In the genomic region with DNA sequence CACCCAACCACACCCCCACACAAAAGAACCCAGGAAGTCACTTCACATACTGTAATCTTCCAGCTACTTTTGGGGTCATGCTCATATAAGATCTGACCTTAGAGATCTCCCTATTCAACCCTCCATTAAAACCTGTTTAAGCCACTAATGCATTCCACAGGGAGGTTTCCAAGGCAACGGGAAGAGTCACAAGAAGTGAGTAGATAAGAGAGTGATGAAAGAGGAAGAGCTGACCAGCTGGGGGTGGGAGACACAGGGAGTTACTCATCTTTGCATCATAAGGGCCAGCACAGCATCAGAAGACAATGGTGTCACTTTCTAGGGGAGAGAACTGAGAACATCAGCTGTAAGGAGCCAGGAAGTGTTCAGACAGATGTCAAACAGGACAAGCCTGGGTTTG, we compare ENCODE assay signal across 20 mouse cellular contexts. TPM values are rescaled to one million over a fixed set of nuclear protein-coding genes. Genes with fewer than 3 reads are reported as not detected.
DNase-seq lines count a peak whose midpoint lies in the region; ATAC-seq lines count a peak whose summit lies in the region.
"Had no signal": no experiment of that assay in that cellular context is flagged by ENCODE, and none has a peak within 500 bp of the region (broad histone marks: within the 10 kb centered on the region; RNA-seq: fewer than 3 reads in every experiment).

No protein-coding gene starts in this region.

- H3K4me1 ChIP-seq in heart, embryonic 12.5 days (replicated peaks), result peaks cover 15% of the 10 kb centered on the region

- no peaks in the 10 kb centered on the region for H3K36me3 ChIP-seq in heart, embryonic 12.5 days

- intact Hi-C loops in heart, postnatal 25 days (cut with DNase I), result no loop called here

- no peak overlapping the region for H3K9ac ChIP-seq in heart, embryonic 12.5 days

- H3K4me3 ChIP-seq in heart, embryonic 12.5 days, result no peak overlapping the region
- H3K4me3 ChIP-seq: erythroblast, embryonic 14.5 days had no signal

- no peak overlapping the region for H3K27ac ChIP-seq in heart, embryonic 12.5 days (ENCODE audit: poor library complexity, severe bottlenecking)

- ATAC-seq in heart, embryonic 12.5 days (ENCODE audit: insufficient number of reproducible peaks, low FRiP score), result 0 out of 2 replicates have a peak, but pooled peaks have one; percentile 45
- ATAC-seq in megakaryocyte, adult 5-6 weeks (ENCODE audit: poor library complexity, severe bottlenecking), result peak; percentile 66
- ATAC-seq: forebrain, embryonic 16.5 days; intestine, embryonic 16.5 days had no signal

- H3K9me3 ChIP-seq in heart, embryonic 12.5 days (replicated peaks), result no peaks in the 10 kb centered on the region

- DNase-seq in heart, postnatal 25 days (ENCODE audit: low spot score), result no peak
- DNase-seq in 416B (ENCODE audit: low read depth), result peak; percentile 80
- DNase-seq in Muller cell, postnatal 12 days (ENCODE audit: inconsistent ontology term), result peak; percentile 42
- DNase-seq in neural tube, embryonic 10.5 days (ENCODE audit: extremely low spot score, low spot score), result no peak
- no peak for DNase-seq in urinary bladder, postnatal 14 days (ENCODE audit: low spot score)
- DNase-seq in cerebellum, adult 9-10 months, result no peak
- DNase-seq: adrenal gland, postnatal 36 days; cerebellum, postnatal 36 days; kidney, postnatal 36 days; lung, postnatal 36 days had no signal

- 0% methylated on average over 1 of the region's 1 CpGs for WGBS in heart, embryonic 12.5 days

- H3K4me2 ChIP-seq in heart, embryonic 12.5 days, result no peak overlapping the region

- peaks cover 27% of the 10 kb centered on the region for H3K27me3 ChIP-seq in heart, embryonic 12.5 days (replicated peaks)

RNA-seq across cellular contexts. Expression of a gene that starts 3.0 kb away (rescaled TPM):
- 1.1 and 1.4 TPM in 2 replicates for polyA plus RNA-seq in heart, embryonic 12.5 days (2016; fragmentation: Nextera tagmentation; extraction: Ambion mirVana)
- not detected for total RNA-seq in heart, postnatal 25 days (2021)
- not detected in 2 replicates for total RNA-seq in megakaryocyte, adult 5-6 weeks (2015)
- total RNA-seq in megakaryocyte, adult 5-6 weeks (2017), result not detected in 2 replicates
- total RNA-seq: gastrocnemius, adult 8-10 months; hematopoietic stem cell, adult 5-6 weeks; layer of hippocampus, postnatal 14 days; left cerebral cortex, postnatal 4 days had no signal
- polyA plus RNA-seq: erythroblast, embryonic 14.5 days; thymus, postnatal 0 days had no signal

RNA-seq across cellular contexts. Expression of a gene that starts 26.6 kb away (rescaled TPM):
- 66.1 and 67.6 TPM in 2 replicates for polyA plus RNA-seq in heart, embryonic 12.5 days (2016; fragmentation: Nextera tagmentation; extraction: Ambion mirVana)
- 10 to 100 TPM in 1 of 2 experiments, 1 to 10 TPM in 1; 9.0 to 11.1 TPM for total RNA-seq in heart, postnatal 25 days (2021)
- total RNA-seq in megakaryocyte, adult 5-6 weeks (2015), result 0.38 and 3.6 TPM in 2 replicates
- 0.11 and 1.0 TPM in 2 replicates for total RNA-seq in megakaryocyte, adult 5-6 weeks (2017)
- polyA plus RNA-seq: erythroblast, embryonic 14.5 days had no signal

RNA-seq across cellular contexts. Expression of a gene that starts 52.2 kb away (rescaled TPM):
- 46.6 and 46.8 TPM in 2 replicates for polyA plus RNA-seq in heart, embryonic 12.5 days (2016; fragmentation: Nextera tagmentation; extraction: Ambion mirVana)
- total RNA-seq in heart, postnatal 25 days (2021), result 10 to 100 TPM; 35.2 to 37.8 TPM
- 4.3 and 10.3 TPM in 2 replicates for total RNA-seq in megakaryocyte, adult 5-6 weeks (2015)
- 3.8 and 14.3 TPM in 2 replicates for total RNA-seq in megakaryocyte, adult 5-6 weeks (2017)

Comparison
In these comparisons a context has a peak if more than half of its experiments do, and no peak if none do; other contexts are left out.
1. DNase-seq: peak in 416B (single experiment) and Muller cell, postnatal 12 days (single experiment); none in heart, postnatal 25 days (single experiment), neural tube, embryonic 10.5 days (single experiment), urinary bladder, postnatal 14 days (single experiment) and cerebellum, adult 9-10 months (single experiment).